Mouse (Mus musculus) layer of hippocampus, adult 9-10 months (tissue): ENCODE measurements around the gene Abr.

Source experiments
- DNase-seq: peaks from one replicate; pipeline ENCODE4 v3.0.0; 2022; ENCODE audit warnings: low spot score

Abr gene

DNA sequence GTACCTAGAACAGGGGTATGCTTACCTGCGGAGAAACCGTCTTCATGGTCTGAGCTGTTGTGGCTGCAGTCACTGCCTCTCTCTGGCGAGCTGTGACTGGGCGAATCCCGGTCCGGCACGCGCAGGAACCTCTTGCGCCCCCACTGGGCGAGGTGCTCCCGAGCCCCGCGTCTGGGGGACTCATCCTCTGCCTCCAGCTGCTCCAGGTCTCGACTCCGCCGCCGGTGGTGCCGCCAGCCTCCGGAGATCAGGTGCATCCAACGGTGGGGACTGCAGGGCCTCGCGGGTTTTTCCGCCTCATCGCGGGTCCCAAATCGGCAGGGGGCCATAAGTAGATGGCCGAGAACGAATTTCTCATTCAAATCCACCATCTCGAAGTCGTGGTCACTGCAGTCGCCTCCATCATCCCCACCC lies at the start of gene Abr:
Abr (minus strand) TSS at position 163 of the 414 bp plus-strand sequence.
- DNase-seq = no peak

GRCm38 (mm10) chr11:76667807-76668206 lies 45.7 kb upstream of the Abr start:
- DNase-seq = no peak

GRCm38 (mm10) chr11:76666002-76666649 lies 44.0 kb upstream of the Abr start:
- DNase-seq = no peak

DNA sequence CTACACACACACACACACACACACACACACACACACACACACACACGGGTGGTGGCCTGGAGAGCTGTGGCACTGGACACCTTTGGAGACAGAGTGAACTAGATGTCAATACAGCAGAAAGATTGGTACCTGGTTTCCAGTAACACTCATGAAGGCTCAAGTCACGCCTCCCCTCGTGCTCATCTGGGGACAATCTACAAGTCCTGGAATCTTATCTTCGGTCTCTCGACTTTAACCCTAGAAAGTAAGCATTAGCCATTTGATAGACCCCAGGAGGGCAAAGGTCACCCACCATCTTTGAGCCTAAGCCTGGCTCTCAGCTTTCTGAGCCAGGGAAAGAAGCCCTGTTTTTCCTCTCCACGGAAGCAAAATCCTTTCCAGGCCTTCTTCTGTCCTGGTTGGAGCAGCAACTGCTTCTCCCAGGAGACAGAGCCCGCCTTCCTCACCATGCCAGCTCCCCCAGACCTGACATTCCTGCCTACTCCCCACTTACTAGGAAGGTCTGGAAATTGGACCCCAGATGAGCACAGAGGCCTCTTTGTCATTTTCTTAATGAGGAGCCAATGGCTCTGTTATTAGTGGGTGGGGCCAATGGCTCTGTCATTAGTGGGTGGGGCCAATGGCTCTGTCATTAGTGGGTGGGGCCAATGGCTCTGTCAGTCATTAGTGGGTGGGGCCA lies 39.8 kb upstream of the Abr start:
- DNase-seq = no peak

GRCm38 (mm10) chr11:76659138-76659930 lies 37.2 kb upstream of the Abr start:
- DNase-seq = no peak

DNA sequence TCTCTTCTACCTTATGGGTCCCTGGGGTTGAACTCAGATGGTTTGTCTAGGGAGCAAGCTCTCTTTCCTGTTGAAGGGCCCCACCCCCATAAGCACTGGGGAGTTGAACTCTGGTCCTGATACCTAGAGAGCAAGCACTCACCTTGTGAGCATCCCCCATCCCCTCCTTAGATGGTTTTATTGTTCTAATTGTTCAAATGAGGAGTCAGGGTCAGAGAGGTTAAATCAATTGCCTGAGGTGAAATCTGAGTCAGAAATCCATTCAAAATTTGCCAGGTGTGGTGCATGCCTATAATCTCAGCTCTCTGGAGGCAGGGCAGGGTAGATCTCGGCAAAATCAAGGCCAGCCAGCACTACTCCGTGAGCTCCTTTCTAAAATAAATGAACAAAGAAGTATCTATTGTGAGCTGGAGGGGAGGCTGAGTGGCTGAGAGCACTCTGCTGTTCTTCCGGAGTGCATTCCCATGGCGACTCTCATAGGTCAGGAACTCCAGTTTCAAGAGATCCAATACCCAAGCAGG lies 35.4 kb upstream of the Abr start:
- no peak for DNase-seq

- no peak for DNase-seq
Measured at GRCm38 (mm10) chr11:76655106-76655505, 33.0 kb upstream of the Abr start.

DNA sequence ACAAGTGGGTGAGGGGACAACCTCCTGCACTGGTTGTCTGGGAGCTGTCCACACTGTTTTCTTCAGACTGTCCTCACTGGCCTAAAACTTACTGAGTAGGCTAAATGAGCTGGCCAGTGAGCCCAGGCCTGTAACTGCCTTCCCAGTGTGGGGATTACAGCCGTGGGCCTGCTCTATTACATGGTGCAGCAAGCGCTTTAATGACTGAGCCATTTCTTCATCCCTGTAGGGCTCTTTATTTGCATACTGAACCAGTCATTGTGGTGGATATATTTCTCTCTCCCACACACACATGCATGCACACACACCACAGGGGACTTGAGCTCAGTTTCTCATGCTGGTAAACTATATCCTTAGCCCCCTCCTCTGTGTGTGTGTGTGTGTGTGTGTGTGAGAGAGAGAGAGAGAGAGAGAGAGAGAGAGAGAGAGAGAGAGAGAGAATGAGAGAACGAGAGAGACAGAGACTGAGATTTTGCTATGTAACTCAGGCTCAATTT lies 30.8 kb upstream of the Abr start:
- DNase-seq = no peak

GRCm38 (mm10) chr11:76650862-76651560 lies 28.9 kb upstream of the Abr start:
- DNase-seq = no peak

- peak; percentile 78 for DNase-seq
Measured at GRCm38 (mm10) chr11:76647500-76647899, 25.4 kb upstream of the Abr start.

DNA sequence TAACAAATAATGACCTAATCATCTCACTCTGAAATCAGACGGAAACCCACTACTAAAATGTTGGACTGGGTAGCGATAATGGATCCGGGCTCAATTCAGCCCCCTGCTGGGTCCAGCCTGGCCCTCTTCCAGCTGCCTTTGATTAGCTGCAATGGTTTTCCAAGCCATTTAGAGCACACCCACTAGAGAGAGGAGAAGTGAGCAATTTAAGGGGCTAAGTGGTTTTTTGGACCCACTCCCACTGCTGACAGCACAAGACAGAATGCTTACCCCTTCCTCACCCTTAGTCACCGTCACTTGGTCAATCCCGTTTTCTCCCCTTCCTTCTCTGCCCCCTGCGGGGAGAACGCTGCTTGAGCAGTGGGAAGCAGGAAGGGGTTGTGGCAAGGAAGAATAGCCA lies 24.9 kb upstream of the Abr start:
- no peak for DNase-seq

DNA sequence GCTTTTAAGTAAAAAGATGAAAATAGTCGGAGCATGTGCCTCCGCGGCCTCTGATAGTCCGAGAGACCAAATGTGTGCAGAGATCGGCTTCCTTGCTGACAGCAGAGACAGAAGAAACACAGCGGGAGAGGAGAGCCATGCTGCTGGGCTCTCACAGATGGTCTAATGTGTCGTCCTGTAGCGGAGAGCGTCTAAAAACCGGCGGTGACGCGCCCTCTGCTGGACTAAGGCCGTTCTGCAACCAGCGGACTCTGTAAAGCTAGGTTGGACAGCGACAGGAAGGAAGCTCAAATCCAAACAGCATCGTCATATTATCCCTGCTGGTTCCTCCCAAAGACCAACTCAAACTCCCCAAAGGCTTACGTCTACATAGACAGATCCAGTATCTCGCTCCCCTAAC lies 23.8 kb upstream of the Abr start:
- peak; percentile 96 for DNase-seq

- DNase-seq = no peak
Measured at GRCm38 (mm10) chr11:76645036-76645435, 22.9 kb upstream of the Abr start.

DNA sequence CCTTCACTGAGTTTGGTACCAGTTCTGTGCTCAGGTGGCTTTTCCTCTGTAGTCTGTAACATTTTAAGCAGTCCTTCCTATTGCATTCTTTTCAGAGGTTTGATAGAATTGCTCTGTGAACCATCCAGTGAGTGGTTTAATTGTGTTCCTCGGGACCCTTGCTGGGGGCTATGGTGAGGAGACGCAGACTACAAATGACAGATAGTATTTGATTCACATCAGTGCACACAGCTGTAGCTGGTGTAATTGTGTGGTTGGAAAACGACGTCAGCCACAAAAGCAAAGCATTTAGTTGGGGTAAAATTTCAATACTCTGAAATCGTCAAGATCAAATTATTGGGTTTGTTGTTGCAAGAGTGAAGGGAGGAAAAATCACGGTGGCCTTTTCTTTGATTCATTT lies 22.1 kb upstream of the Abr start:
- no peak for DNase-seq

DNA sequence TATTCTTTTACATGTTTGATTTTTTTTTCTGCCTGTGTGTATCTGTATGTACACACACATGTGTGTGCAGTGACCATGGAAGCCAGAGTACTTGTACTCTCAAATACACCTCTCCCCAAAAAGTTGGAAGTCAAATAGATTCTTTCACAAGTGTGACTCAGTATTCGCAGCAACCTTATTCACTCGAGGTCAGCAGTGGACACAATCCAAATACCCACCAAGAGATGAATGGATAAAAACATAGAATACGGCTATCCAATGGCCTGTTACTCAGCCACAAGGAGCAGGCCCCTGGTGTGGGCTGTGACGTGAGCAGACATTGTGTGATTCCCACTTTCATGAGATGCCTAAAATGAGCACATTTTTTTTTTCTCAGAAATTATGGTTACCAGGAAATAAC lies 18.1 kb upstream of the Abr start:
- DNase-seq = no peak

DNA sequence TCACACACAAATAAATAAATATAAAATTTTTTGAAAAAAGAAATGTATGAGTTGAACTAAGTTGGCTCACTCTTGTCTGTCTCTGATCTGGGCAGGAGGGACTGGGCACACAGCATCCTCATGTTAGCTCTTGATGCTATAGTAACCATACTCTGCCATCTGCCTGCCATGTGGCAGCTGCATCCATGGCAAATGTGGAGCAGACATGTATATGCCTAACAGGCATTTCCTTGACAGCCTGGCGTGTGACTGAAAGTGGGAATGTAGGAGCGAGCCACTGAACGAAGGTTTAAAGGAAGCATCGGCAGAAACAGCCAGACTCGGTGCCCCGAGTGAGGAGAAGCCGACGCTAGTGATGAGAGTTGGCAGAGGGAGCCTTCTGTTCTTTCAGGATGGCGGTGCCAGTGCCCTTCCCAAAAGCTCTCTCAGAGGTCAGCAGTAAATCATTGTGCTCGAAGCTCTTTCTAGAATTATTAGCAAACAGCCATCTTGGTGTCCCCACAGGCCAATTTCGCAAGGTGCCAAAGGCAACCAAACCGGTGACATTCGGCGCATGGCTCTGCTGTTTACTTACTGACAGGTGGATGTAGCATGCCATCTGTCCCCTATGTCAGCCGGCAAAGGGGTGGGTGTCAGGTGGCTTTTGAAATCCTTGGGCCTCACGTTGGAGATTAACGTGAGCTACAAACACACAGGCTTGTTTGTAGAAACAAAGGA lies 17.3 kb upstream of the Abr start:
- DNase-seq = no peak

DNA sequence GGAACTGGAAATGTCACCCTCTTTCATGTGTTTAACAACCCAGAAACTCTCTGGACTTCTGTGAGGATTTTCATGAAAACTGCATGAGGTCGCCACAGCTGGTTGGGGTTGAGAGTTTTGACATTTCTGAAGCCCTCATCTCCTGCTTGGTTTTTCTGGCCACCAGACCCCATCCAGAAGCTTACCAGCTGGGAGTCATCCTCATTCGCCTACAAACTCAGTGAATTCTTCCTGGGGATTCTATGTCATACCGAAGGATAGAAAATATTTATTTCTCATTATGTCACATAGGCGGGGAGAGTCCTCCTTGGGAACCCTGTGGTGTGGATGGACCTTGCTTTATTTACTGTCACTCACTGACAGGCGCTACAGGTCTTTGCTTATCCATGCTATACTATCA lies 8.4 kb upstream of the Abr start:
- no peak for DNase-seq

DNA sequence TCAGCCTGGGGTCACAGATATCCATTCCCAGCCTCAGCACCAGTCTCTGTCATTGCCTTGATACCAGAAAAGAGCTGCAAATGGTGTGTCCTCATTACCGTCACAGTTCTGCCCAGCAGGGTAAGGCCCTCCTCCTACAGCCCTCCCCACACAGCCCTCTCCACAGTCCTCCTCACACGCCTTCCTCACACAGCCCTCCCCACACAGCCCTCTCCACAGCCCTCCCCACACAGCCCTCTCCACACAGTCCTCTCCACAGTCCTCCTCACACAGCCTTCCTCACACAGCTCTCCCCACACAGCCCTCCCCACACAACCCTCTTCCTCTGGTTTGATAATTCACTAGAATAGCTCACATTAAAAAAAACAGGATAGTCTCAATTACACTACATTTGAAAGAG lies 7.9 kb upstream of the Abr start:
- no peak for DNase-seq

- DNase-seq = no peak
Measured at GRCm38 (mm10) chr11:76628613-76629012, 6.5 kb upstream of the Abr start.

GRCm38 (mm10) chr11:76624881-76625280 lies 2.8 kb upstream of the Abr start:
- no peak for DNase-seq

- no peak for DNase-seq
Measured at GRCm38 (mm10) chr11:76624071-76624470, 2.0 kb upstream of the Abr start.
